Mouse (Mus musculus) gastrocnemius, postnatal 36 days (tissue): ENCODE results near the gene Nckipsd. TPM values are rescaled to one million over a fixed set of nuclear protein-coding genes. Genes with fewer than 3 reads are reported as not detected.

Source experiments
- DNase-seq, 2 experiments: peaks; one replicate each; pipeline ENCODE4 v3.0.0; 2022
- intact Hi-C: fragments of 180-260 bp; cut with DNase I; formaldehyde crosslinking; loops from one replicate; pipeline ENCODE4 v1.15.1; 2025
- long read RNA-seq, 2 experiments: library from polyadenylated mRNA; stranded (forward); transcript quantifications; one replicate each; pipeline ENCODE4 v2.0.0; 2021
- total RNA-seq, 2 experiments: library from RNA; stranded (reverse); gene quantifications; 2 replicates each; pipeline ENCODE4 v1.2.3; 2021

Nckipsd gene
- total RNA-seq, result 1 to 10 TPM; 2.8 to 3.2 TPM
- long read RNA-seq, experiment 1, partial matches to known transcripts, result 0 of 2 reads
- long read RNA-seq, experiment 1, other reads (novel, unspliced or antisense), result 2 of 2 reads
- long read RNA-seq, experiment 2, result 0 reads

DNA sequence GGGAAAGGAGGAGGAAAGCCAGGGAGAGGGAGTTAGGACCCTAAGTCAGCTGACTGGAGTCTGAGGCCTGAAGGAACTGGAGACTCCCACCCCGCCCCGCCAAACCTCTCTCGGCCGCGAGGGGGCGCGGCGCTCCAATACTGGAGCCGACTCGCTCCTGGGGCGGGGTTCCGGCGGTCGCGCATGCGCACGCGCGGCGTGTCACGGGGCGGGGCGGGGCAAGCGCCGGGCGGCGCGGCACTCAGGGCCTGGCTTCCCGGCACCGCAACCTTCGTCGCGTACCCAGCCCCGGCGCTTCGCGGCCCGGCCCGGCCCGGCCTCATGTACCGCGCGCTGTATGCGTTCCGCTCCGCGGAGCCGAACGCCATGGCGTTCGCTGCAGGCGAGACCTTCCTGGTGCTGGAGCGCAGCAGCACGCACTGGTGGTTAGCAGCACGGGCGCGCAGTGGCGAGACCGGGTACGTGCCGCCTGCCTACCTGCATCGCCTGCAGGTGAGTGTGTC is at the start of gene Nckipsd:
TSS of gene Nckipsd (plus strand) at position 206 of the 503 bp plus-strand sequence.
- intact Hi-C loops, result no loop called here
- peak; percentile 94 to 95 for DNase-seq

DNA sequence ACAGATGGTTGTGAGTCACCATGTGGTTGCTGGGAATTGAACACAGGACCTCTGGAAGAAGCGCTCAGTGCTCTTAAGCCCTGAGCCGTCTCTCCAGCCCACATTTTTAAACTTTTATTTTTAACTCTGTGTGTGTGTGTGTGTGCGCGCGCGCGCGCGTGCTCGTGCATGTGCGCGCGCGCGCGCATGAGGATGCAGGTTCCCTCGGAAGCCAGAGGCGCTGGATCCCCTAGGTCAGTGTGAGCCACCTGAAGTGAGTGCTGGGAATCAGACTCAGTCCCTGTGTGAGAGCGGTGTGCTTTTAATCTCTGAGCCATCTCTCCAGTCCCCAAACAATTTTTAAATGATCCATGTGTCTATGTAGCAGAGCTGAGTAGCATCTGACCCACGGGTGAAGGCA is 49.0 kb upstream of the Nckipsd start:
- DNase-seq, result no peak
- intact Hi-C loops, result no loop called here

DNA sequence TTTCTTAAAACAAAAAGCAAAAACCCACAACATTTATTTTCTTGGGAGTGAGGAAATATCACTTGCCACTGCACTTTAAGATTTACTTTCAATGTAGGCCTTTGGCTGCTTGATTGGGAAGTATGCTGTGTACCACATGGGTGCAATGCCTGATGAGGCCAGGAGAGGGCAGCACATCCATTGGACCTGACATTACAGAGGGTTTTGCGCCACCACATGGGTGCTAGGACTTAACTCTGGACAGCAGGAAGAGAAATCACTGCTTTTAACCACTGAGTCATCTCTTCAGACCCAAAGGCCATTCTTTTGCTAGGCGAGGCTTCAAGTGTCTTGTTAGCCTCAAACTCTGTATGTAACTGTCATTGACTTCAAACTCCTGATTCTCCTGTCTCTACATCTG is 48.4 kb upstream of the Nckipsd start:
- intact Hi-C loops, result no loop called here
- DNase-seq, result peak in 1 of 2 experiments; percentile 24

DNA sequence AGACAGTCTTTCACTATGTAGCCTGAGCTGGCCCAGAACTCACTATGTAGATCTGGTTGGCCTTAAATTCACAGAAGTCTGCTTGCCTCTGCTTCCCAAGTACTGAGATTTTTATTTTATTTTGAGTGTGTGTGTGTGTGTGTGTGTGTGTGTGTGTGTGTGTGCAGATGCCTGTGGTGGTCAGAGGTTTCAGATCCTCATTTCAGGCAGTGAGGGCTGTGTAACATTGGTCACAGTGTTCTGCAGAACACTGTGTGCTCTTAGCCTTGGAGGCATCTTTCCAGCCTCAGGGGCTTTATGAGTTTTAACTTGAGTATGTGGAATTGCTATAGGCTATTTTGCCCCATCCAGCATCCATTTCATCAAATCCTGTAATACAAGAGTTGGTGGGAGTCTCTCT is 46.6 kb upstream of the Nckipsd start:
- DNase-seq, result no peak
- intact Hi-C loops, result no loop called here

DNA sequence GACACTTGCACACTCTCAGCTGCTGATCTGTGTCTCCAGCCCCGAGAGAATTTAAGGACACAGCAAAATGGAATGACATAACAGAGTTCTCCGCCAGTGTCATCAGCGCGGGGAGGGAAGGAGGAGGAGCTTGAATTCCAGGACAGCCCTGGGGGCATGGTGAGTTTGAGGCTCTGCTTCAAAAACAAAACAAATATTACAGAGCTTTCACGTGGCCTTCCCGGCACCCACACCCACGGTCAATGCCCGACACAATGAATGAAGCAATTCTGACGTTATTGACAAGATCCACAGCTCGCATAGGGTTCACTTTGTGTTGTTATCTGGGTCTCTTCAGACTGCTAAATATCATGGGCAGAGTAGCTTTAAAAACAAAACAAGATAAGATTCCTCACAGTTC is 43.2 kb upstream of the Nckipsd start:
- intact Hi-C loops, result no loop called here
- no peak for DNase-seq

DNA sequence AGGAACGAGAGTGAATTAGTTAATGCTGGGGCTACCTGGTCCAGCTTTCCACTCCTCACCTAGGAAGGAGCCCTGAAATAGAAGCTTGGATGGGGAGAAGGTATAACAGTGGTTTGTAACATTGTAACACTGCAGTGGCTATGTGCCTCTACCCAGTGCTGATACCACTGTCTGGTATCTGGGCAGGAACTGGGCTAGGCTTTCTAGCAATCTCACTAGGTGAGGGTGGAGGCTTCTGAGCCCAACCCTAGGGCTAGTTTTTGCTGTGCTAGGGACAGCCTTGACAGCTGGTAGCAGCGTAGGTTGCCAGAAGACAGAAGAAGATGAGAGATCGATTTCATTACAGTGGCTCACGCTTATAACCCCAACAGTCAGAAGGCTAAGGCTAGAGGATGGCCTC is 31.6 kb upstream of the Nckipsd start:
- intact Hi-C loops, result no loop called here
- no peak for DNase-seq

DNA sequence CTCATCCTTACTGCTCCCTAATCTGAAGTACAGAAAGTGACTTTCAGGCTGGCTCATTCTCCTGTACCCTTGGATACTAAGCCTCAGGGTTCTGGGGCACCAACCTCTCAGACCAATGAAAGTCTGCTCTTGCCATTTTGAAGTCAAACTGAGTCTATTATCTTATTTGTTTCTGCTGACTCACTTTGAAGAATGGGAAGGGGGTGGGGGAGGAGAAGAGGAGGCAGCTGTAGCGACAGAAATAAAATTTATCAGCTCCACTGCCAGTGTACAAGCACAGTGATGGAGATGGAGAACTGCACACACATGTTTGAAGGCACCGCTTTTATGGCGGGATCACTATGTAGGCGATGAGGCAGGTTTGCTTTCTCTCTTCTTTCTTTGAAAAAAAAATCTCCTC is 30.9 kb upstream of the Nckipsd start:
- intact Hi-C loops, result no loop called here
- no peak for DNase-seq

DNA sequence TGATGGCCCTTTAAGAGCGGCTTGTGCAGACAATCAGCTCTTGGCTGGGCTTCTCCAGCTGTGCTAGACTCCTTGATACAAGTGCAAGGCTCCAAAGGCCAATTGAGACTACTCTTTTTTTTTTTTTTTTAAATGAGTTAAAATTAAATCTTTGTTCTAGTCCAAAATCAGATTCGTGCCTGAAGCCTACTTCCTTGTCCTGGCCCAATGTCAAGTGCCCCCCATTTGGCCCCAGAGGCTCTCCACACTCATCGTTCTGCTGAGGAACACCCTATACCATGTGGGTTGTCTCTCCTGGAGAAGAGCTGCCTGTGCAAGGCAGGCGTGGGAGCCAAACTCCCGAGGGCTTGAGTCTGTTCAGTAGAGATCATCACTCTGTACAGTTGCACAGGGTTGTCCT is 27.2 kb upstream of the Nckipsd start:
- no peak for DNase-seq
- intact Hi-C loops, result no loop called here

DNA sequence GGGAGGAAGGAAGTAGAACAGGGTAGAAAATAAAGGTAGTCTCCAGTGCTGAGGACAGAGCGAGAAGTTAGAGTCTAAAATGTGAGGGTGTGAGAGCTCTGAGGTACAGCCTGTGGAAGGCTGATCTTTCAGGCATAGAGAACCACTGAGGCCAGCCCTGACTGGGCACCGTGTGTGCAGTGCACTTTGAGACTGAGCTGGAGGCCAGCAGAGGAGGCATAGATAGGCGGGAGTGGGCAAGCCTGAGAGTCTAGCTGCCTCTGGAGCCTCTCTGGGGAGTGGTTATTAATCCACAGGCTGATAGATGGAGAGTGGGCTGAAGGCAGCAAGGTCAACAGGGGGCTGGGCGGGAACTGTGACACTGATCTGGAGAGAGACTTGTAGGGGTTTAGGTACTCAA is 26.3 kb upstream of the Nckipsd start:
- no peak for DNase-seq
- intact Hi-C loops, result no loop called here

DNA sequence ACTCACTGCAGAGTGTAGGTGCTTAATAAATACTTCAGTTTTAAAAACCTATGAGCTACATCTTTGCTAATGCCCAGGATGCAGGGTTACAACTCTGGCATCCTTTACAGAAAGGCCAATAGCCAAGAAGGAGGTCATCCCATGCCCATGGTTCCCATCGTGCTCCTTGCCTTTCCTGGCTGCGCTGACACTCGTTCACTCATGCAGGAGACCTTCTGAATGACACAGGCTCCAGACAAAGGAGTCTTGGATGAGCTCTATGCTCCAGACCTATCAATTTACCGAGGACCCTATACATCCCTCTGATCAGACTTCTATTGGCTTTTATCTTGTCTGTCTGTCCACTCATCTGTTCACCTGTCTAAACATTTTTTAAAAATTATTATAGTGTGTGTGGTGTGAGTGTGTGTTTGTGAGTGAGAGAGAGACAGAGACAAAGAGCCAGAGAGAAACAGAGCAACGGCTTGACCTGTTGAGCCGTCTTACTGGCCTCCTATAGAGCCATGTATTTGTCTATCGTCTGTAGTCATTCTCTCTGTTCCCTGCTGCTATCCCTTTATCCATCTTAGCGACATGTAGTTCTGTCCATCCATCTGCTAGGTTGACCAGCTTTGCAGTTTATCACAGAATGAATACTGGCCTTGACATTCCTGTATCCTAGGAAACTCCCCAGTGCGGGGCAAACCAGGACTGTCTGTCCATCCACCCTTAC is 25.2 kb upstream of the Nckipsd start:
- no peak for DNase-seq
- intact Hi-C loops, result no loop called here

DNA sequence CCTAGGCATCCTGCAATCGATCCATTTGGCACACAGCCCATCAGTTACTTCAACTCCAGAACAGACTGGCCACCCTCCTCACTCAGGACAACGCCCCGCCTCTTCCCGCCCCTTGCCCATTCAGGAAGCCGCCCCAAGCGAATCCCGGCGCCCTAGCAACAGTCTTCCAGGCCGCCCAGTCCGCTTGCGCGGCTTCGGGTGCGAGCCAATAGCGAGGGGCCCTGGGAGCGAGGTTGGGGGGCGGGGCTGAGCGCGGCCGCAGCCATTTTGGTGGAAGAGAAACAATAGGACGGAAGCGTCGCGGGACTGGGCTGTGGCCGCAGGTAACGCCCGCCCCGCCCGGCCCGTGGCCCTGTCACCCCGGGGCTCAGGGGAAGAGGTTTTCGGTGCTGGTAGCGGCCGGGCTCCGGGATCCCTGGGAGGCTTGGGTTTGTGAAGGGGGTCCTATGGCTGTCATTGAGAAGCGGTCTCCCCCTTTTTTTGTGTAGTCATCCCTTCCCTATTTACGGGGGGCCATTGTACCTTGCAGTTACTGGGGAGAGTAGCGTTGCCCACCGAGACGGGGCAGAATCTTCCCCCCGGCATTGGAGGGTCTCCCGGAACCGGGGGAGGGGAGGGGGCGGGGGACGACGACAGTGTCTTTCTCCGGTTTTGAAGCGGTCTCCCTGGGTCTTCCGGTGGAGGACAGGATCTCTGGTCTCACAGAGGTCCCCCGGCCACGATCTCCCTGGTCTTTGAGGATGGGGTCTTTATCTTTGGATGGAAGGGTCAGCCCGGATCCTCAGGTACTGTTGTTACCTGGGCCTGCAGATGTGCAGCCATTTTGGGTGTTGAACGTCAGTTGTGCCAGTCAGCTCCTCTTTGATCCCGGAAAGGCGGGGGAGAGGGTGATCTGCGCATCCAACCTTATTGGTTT is 24.4 kb upstream of the Nckipsd start, which contains the start of gene Ip6k2:
TSS of gene Ip6k2 (plus strand) at position 249 of the 916 bp plus-strand sequence.
- intact Hi-C loops, result no loop called here
- peak; percentile 90 to 93 for DNase-seq

DNA sequence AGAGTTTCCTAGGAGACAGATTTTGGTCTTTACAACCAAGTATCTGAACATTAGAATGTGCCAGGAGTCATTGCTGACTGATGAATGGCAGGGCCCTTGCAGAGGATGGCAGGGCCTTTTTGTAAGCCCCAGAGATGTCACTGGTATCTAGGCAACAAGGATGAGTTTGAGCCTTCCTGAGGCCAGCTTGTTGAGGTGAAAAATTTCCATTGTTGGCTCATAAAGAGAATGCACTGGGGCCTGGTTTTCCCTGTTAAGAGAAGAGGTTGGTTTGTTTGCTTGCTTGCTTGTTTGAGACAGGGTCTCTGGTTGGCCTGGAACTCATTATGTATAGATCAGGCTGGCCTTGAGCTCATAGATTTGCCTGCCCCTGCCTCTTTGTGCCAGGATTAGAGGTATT is 22.8 kb upstream of the Nckipsd start:
- no peak for DNase-seq
- intact Hi-C loops, result no loop called here

DNA sequence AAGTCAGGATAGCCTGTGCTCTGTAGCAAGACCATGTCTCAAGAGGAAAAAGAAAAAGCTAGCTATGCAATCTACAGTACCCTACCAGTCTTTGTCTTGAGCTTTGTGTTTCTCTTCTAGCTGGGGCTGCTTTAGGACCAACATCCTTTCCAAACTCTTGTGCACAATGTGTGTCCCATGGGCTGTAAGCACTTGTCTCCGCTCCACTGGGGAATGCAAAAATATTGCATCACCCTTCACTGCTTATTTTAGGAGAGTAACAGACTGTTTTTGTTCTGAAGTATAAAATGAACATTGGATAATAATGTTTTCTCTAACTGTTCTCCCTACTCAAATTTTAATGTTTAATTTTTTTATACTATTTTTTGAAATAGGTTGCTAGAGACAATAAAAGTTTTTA is 21.7 kb upstream of the Nckipsd start:
- intact Hi-C loops, result no loop called here
- no peak for DNase-seq

DNA sequence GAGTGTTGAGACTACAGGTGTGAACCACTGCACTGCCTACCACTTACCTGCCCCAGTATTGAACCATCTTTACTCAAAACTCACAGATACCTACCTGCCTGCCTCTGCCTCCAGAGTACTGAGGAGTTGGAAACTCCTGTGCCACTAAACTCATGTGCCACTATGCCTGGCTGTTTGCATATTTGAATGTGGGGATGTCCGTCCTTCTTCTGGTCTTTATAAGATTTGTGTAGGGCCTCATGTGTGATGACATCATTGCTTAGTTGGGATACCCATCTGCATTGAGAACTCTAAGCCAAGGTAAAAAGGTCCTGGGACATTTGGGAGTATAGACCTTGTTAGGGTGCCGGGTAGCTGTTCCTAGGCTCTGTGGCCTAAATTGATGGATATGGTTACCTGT is 21.1 kb upstream of the Nckipsd start:
- intact Hi-C loops, result no loop called here
- no peak for DNase-seq

DNA sequence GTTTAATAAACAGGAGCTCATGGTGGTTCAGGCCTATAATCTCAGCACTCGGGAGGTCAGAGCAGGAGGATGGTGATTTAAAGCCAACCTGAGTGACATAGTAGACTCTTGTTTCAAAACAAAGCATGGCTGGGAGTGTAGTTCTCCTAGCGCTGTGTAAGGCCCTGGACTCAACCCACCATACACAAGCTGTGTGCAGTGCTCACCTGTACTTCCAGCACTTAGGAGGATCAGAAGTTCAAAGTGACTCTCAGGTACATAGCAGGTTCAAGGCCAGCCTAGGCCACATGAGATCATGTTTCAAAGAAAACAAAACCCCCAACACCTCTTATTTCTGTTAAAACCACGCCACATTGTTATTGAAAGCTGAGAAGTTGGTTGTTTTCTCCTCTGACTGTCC is 19.5 kb upstream of the Nckipsd start:
- DNase-seq, result no peak
- intact Hi-C loops, result no loop called here

DNA sequence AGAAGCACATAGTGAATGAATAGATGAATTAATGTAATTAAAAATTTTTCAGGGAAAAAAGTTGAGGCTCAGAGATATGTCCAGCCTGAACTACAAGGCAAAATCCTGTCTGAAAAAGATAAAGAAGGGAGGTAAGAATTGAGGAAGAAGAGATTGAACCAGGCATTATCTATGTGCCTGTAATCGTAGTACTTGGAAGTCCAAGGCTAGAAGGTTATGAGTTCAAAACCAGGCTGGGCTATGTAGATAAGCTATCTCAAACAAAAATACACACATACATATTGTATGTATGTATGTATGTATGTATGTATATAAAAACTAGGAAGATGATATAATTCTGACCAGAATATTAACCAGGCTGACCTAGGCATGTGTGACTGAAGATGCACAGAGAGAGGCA is 15.9 kb upstream of the Nckipsd start:
- DNase-seq, result no peak
- intact Hi-C loops, result no loop called here

DNA sequence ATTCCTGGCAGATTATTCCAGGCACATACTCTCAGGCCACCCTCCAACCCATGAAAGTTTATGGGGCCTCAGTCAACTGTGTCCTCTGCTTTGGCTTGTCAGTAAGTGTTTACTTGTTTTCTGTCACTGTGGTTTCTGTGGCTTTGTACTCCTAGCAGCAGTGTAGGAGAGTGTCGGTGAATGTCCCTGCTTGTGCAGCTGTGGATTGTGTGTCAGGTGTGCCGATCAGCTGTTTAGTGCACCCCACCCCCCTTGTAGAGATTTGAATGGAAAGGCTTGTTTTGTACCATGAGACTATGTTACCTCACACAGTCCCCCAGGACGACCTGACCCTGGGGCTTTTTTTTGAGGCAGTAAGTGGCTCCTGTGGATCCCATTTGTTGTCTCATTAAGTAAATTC is 15.4 kb upstream of the Nckipsd start:
- no peak for DNase-seq
- intact Hi-C loops, result no loop called here

DNA sequence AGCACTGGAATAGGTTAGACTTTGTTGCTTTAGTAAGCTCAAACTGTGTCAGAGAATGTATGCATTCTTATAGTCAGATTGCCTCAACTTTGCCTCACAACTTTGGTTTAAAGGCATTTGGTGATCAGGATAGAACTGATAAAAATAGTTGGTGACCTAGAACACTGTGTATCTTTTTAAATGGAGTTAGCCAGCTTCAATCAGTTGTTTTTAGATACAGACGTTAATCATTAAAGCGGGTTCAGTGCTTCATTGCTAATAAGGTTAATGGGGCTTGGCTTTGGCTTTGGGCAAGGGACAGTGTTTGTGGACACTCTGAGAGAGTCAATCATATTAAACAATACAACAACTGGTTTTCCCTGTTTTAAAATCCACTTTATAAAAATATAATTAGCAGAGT is 12.9 kb upstream of the Nckipsd start:
- intact Hi-C loops, result no loop called here
- no peak for DNase-seq

DNA sequence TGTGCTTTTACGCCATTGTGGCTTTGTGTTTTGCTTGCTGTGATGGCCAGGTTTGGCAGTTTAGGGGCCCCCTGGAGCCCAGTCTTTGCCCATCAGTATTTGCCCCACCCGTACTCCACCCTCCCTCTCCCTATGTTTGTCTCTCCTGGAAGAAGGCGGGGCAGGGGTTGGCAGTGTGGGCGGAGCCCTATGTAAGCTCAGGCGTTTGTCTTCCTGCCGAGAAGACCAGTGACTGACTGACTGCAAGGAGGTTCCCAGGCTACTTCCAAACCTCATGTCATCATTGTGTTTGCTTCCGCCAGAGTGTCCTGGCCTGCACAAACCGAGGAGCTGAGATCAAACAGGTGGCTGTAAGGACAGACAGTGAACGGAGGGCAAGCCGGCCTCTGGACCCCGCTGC is 12.4 kb upstream of the Nckipsd start:
- DNase-seq, result peak in 1 of 2 experiments; percentile 39
- intact Hi-C loops, result no loop called here

DNA sequence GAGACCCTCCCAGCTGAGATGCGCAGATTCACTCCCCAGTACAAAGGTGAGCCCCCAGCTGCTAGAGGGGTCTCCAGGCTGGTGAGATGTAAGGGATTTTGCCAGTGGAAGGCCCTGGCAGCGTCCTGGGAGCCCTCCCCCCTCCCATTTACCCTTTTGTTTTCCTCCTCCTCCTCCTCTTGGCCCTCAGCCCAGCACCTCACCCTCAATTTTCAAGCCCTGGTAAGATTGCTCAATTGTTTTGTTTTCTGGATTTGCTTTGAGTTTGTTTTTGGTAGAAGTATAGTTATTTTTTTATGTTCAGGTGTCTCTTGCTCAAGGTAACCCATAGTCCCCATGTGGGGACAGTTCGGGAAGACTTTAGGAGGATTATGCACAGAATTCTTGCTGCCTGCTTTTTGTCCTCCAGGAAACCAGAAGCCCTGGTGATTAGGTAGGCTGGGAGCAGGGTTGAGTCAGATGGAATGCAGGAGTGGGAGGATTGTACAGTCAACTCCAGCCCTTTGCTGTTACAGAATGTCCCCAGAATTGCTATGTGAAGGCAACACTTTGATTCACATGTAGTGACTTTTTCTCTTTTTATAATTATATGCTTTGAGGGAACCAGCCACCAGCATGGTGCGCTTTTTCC is 11.7 kb upstream of the Nckipsd start:
- no peak for DNase-seq
- intact Hi-C loops, result no loop called here

DNA sequence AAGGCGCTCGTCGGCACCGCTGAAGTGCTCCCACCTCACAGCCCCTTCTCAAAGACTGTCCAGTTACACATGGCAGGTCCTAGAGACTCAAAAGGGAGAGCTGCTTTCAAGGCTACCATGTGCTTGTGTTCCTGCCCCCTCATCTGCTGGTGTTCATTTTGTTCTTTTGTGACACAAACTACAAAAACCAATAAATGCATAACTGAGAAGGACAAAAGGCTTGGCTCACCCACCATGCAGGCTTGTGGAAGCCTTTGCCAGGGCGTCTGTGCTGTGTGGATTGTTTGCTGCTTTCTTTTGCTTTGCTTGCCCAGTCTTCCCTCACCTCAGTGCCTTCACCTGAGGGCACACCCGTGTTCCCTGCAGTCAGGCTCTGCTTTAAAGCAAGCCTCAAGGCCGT is 10.7 kb upstream of the Nckipsd start:
- DNase-seq, result no peak
- intact Hi-C loops, result no loop called here
